Mouse (Mus musculus) neural tube, embryonic 12.5 days (tissue): ENCODE results near the gene Arnt2. TPM values are rescaled to one million over a fixed set of nuclear protein-coding genes. Genes with fewer than 3 reads are reported as not detected.

Source experiments
- ATAC-seq: fragments of 200-750 bp; cut with Nextera tagmentation; 2 replicates; pipeline ENCODE4 v1.8.0; 2017; ENCODE audit warnings: low read depth, mild to moderate bottlenecking, moderate TSS enrichment, moderate library complexity; ENCODE audit not compliant: low FRiP score
- H3K27ac ChIP-seq: fragments of 300-500 bp; sonication (generic); 2 replicates; pipeline ENCODE4 v1.5.1; 2016
- H3K27me3 ChIP-seq: fragments of 300-500 bp; sonication (generic); replicated peaks from 2 replicates; pipeline ENCODE4 v1.6.1; 2016; ENCODE audit warnings: mild to moderate bottlenecking
- H3K36me3 ChIP-seq: fragments of 300-500 bp; sonication (generic); 2 replicates; pipeline ENCODE4 v1.6.1; 2016; ENCODE audit warnings: mild to moderate bottlenecking
- H3K4me1 ChIP-seq: fragments of 300-500 bp; sonication (generic); 2 replicates; pipeline ENCODE4 v1.6.1; 2016
- H3K4me2 ChIP-seq: fragments of 300-500 bp; sonication (generic); replicated peaks from 2 replicates; pipeline ENCODE4 v1.6.1; 2016; ENCODE audit warnings: mild to moderate bottlenecking
- H3K4me3 ChIP-seq: fragments of 300-500 bp; sonication (generic); 2 replicates; pipeline ENCODE4 v1.5.1; 2016
- H3K9ac ChIP-seq: fragments of 300-500 bp; sonication (generic); 2 replicates; pipeline ENCODE4 v1.6.1; 2016; ENCODE audit warnings: mild to moderate bottlenecking
- H3K9me3 ChIP-seq: fragments of 300-500 bp; sonication (generic); 2 replicates; pipeline ENCODE4 v1.6.1; 2016; ENCODE audit warnings: mild to moderate bottlenecking
- WGBS: fragments of 180-500 bp; shearing (Covaris S2); methylation state at CpG from one replicate; pipeline ENCODE4 v1.1.7; 2016; 5-methylcytosine and 5-hydroxymethylcytosine counted together
- polyA plus RNA-seq: library from polyadenylated mRNA; unstranded; fragments of >200 nt; fragmentation: Nextera tagmentation; extraction: Ambion mirVana; gene quantifications from 2 replicates; pipeline ENCODE4 v1.2.1, GENCODE M21; 2016

Gene Arnt2
- polyA plus RNA-seq, 1 experiment from 2014 or later: 49.8 TPM

GRCm38 (mm10) chr7:84272206-84272818, 137.7 kb downstream of the Arnt2 start:
- Histone ChIP-seq H3K36me3 (peaks cover 54% of the 10 kb centered on the region), H3K9me3 (no peaks in the 10 kb centered on the region), H3K4me1 (no peaks in the 10 kb centered on the region), H3K9ac (no peak overlapping the region), H3K4me2 (no peak overlapping the region), H3K4me3 (no peak overlapping the region), H3K27me3 (no peaks in the 10 kb centered on the region), H3K27ac (no peak overlapping the region)
- WGBS: 33% methylated on average over 7 of the region's 7 CpGs
- peak; percentile 75 for ATAC-seq

DNA sequence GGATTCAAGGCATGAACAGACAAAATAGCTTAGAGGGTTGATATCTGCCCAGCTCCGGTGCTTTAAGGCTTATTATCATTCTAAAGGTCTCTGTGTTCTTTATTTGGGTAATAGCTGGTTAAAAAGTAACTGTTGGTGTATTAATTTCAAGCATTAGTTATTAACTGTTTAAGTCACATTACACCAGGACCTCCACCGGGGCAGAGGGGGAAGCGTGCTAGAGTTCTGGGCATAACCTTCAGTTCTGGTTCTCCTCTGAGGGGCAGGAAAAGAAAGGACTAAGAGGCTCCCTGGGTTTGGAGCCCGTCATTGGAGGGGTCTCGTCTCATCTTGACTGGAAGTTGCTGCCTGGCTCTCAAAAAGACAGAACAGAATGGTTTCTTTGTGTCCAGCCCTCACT, 138.5 kb downstream of the Arnt2 start:
- no peak overlapping the region for H3K4me3 ChIP-seq

GRCm38 (mm10) chr7:84263466-84263865, 146.5 kb downstream of the Arnt2 start:
- ATAC-seq: no peak
- H3K36me3 ChIP-seq: peaks cover 80% of the 10 kb centered on the region
- no peak overlapping the region for H3K4me3 ChIP-seq
- no peak overlapping the region for H3K4me2 ChIP-seq
- H3K27me3 ChIP-seq: no peaks in the 10 kb centered on the region
- H3K9ac ChIP-seq: no peak overlapping the region
- no peak overlapping the region for H3K27ac ChIP-seq
- H3K4me1 ChIP-seq: no peaks in the 10 kb centered on the region
- H3K9me3 ChIP-seq: no peaks in the 10 kb centered on the region
- 92% methylated on average over 4 of the region's 4 CpGs for WGBS

More for the DNA sequence above, 138.5 kb downstream of the Arnt2 start:
- 88% methylated on average over 5 of the region's 5 CpGs for whole genome bisulfite sequencing
- Histone ChIP-seq H3K4me1 (no peaks in the 10 kb centered on the region), H3K9me3 (no peaks in the 10 kb centered on the region), H3K36me3 (peaks cover 61% of the 10 kb centered on the region), H3K9ac (no peak overlapping the region), H3K27me3 (no peaks in the 10 kb centered on the region), H3K27ac (no peak overlapping the region), H3K4me2 (no peak overlapping the region)
- no peak for ATAC-seq

DNA sequence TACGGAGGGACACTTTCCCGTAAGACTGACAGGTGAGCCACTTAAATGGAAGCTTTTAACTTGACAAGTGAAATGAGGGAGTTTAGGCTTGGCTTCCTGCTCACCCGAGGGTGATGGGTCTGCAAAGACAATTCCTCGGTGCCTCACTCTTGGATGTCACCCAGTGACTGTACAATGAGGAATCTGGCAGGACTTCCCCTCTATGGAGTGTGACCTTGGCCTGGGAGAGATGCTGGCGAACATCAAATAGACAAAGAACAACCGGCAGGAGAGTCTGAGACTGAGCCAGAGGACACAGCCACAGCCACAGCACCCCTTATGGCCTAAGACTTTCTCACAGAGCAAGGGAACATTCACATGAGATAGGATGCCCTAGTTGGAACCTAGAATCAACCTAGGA, 148.6 kb downstream of the Arnt2 start:
- no peak overlapping the region for H3K4me3 ChIP-seq
- H3K9ac ChIP-seq: no peak overlapping the region
- 88% methylated on average over 6 of the region's 6 CpGs for WGBS
- no peaks in the 10 kb centered on the region for H3K27me3 ChIP-seq
- H3K4me1 ChIP-seq: no peaks in the 10 kb centered on the region
- H3K9me3 ChIP-seq: no peaks in the 10 kb centered on the region
- H3K27ac ChIP-seq: no peak overlapping the region
- no peak overlapping the region for H3K4me2 ChIP-seq
- peaks cover 73% of the 10 kb centered on the region for H3K36me3 ChIP-seq
- no peak for ATAC-seq

DNA sequence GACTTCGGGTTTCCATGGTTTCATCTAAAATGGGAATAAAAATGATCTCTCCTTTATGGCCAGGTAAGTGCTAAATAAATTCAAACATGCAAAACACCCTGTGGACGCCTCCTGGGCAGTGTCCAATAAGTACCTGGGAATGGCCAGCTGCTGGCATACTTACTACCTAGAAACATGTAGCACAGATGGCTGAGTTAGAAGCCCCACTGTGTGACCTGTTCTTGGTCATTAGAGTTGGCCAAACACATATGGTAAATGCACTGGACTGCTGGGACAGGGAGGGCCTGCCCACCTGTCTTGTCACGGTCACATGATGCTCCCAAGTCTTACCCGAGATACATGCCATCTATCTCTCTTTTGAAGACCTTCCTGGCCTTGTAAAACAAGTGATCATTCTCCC, 149.6 kb downstream of the Arnt2 start:
- H3K9ac ChIP-seq: no peak overlapping the region
- peaks cover 67% of the 10 kb centered on the region for H3K36me3 ChIP-seq
- 86% methylated on average over 4 of the region's 4 CpGs for WGBS
- no peaks in the 10 kb centered on the region for H3K4me1 ChIP-seq
- no peaks in the 10 kb centered on the region for H3K27me3 ChIP-seq
- no peak overlapping the region for H3K4me3 ChIP-seq
- no peak for ATAC-seq
- no peak overlapping the region for H3K4me2 ChIP-seq
- no peaks in the 10 kb centered on the region for H3K9me3 ChIP-seq
- no peak overlapping the region for H3K27ac ChIP-seq

DNA sequence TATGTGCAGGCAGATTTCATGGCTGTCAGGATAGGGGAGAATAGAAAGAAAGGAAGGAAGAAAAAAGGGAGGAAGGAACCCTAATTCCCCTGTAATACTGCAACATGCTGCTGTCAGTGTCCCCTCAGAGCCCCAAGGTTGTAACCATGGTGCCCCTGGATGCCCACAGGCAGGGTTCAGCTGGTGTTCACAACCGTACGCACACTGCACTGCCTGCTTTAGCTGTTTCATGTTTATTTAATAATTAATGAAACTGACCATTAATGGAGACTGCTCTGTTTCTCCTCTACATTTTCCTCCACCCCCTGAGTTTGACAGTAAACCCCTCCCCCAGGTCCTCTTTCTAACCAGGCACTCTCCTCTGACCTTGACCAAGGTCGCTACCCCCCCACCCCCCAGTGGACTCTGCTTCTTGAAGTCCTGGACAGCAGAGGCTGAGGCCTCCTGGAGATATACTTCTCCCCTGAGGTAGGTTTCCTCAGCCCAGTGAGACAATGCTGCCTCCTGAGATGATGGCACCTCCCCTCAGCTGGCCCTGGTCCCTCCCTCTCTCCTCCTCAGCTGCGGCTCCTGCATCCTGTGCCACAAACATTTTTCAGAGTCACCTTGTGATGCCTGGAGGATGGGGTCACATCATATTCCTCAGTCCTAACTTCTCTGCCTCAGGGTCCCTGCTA, 150.5 kb downstream of the Arnt2 start:
- peaks cover 67% of the 10 kb centered on the region for H3K36me3 ChIP-seq
- no peaks in the 10 kb centered on the region for H3K27me3 ChIP-seq
- no peak overlapping the region for H3K27ac ChIP-seq
- 81% methylated on average over 4 of the region's 4 CpGs for WGBS
- no peak overlapping the region for H3K9ac ChIP-seq
- ATAC-seq: no peak
- no peak overlapping the region for H3K4me3 ChIP-seq
- H3K4me2 ChIP-seq: no peak overlapping the region
- no peaks in the 10 kb centered on the region for H3K9me3 ChIP-seq
- H3K4me1 ChIP-seq: no peaks in the 10 kb centered on the region

DNA sequence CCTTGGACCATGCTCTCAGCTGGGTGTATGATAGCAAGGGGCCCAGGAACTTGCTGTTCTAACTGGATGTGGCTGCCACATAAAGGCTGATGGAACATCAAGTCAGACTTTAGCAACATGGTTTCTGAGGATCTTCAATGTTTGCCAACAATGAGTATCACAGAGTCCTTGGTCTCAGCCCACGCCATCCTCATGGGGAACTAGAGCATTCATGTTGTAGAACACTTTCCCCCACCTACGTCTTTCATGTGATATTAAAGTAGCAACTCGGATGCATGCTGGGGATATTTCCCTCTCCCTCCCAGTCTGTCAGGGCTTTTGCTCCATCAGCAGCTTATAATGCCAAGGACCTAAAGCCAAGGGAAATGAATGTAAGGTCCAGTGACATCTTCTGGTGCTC, 153.3 kb downstream of the Arnt2 start:
- H3K9me3 ChIP-seq: no peaks in the 10 kb centered on the region
- H3K4me3 ChIP-seq: no peak overlapping the region
- ATAC-seq: no peak
- no peaks in the 10 kb centered on the region for H3K27me3 ChIP-seq
- peaks cover 66% of the 10 kb centered on the region for H3K36me3 ChIP-seq
- H3K4me1 ChIP-seq: no peaks in the 10 kb centered on the region
- H3K9ac ChIP-seq: no peak overlapping the region
- 92% methylated on average over 3 of the region's 3 CpGs for WGBS
- H3K4me2 ChIP-seq: no peak overlapping the region
- H3K27ac ChIP-seq: no peak overlapping the region

- H3K27ac ChIP-seq: no peak overlapping the region
Measured at GRCm38 (mm10) chr7:84256245-84256644, 153.7 kb downstream of the Arnt2 start.

DNA sequence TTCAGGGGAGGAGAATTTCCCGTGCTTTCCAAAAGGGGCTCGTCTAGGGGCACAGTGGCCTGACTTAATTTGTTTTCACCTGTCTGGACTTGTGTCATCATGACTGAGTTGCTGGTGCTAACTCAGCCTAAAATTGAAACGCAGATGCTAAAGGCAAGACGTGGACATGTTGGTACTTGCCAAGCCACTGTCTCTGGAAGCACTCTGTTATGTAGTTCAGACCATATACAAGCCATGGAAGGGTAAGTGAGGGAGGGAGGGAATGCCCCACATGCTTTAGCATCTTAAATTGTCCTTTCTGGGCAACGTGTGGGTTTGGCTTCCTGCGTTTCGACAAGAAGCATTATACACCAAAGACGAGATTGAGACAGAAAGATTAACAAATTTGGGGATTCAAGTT, 155.1 kb downstream of the Arnt2 start:
- H3K27ac ChIP-seq: no peak overlapping the region
- H3K4me2 ChIP-seq: no peak overlapping the region
- no peaks in the 10 kb centered on the region for H3K9me3 ChIP-seq
- peaks cover 70% of the 10 kb centered on the region for H3K36me3 ChIP-seq
- 84% methylated on average over 8 of the region's 8 CpGs for WGBS
- H3K4me3 ChIP-seq: no peak overlapping the region
- no peak for ATAC-seq
- no peak overlapping the region for H3K9ac ChIP-seq
- H3K27me3 ChIP-seq: no peaks in the 10 kb centered on the region
- no peaks in the 10 kb centered on the region for H3K4me1 ChIP-seq

More at GRCm38 (mm10) chr7:84256245-84256644, 153.7 kb downstream of the Arnt2 start:
- no peaks in the 10 kb centered on the region for H3K27me3 ChIP-seq
- no peak for ATAC-seq
- no peaks in the 10 kb centered on the region for H3K9me3 ChIP-seq
- no peak overlapping the region for H3K4me3 ChIP-seq
- no peak overlapping the region for H3K4me2 ChIP-seq
- 59% methylated on average over 1 of the region's 1 CpGs for WGBS
- peaks cover 64% of the 10 kb centered on the region for H3K36me3 ChIP-seq
- no peak overlapping the region for H3K9ac ChIP-seq
- H3K4me1 ChIP-seq: no peaks in the 10 kb centered on the region

GRCm38 (mm10) chr7:84254311-84254710, 155.7 kb downstream of the Arnt2 start:
- Histone ChIP-seq H3K9ac (no peak overlapping the region), H3K27ac (no peak overlapping the region), H3K9me3 (no peaks in the 10 kb centered on the region), H3K36me3 (peaks cover 70% of the 10 kb centered on the region), H3K4me2 (no peak overlapping the region), H3K4me3 (no peak overlapping the region), H3K27me3 (no peaks in the 10 kb centered on the region), H3K4me1 (no peaks in the 10 kb centered on the region)
- WGBS: 75% methylated on average over 3 of the region's 3 CpGs
- no peak for ATAC-seq

DNA sequence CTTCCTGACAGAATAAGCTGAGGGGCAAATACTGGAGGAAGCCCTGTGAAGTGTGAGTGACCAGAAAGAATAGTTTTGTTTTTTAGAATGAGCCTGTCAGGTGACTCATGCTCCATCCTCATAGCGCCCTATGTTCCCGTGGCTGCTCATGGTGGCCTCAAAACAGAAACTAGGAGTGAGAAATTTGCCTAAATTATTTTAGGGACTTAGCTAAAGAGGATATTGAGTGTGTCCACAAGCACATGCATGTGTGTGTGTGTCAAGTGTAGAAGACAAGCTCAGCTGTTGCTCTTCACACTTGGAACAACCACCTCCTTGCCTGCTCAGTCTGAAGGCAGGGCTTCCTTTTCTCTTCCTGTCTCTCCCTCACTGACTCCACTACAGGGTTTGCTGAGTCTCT, 158.3 kb downstream of the Arnt2 start:
- Histone ChIP-seq H3K27me3 (no peaks in the 10 kb centered on the region), H3K4me1 (no peaks in the 10 kb centered on the region), H3K9ac (no peak overlapping the region), H3K4me2 (no peak overlapping the region), H3K27ac (no peak overlapping the region), H3K4me3 (no peak overlapping the region), H3K9me3 (no peaks in the 10 kb centered on the region), H3K36me3 (peaks cover 65% of the 10 kb centered on the region)
- 90% methylated on average over 2 of the region's 2 CpGs for WGBS
- ATAC-seq: no peak

- Histone ChIP-seq H3K27me3 (no peaks in the 10 kb centered on the region), H3K36me3 (peaks cover 61% of the 10 kb centered on the region), H3K4me2 (no peak overlapping the region), H3K4me3 (no peak overlapping the region), H3K4me1 (no peaks in the 10 kb centered on the region), H3K9ac (no peak overlapping the region), H3K9me3 (no peaks in the 10 kb centered on the region), H3K27ac (no peak overlapping the region)
- 98% methylated on average over 2 of the region's 2 CpGs for WGBS
- ATAC-seq: no peak
Measured at GRCm38 (mm10) chr7:84250736-84251135, 159.2 kb downstream of the Arnt2 start.

DNA sequence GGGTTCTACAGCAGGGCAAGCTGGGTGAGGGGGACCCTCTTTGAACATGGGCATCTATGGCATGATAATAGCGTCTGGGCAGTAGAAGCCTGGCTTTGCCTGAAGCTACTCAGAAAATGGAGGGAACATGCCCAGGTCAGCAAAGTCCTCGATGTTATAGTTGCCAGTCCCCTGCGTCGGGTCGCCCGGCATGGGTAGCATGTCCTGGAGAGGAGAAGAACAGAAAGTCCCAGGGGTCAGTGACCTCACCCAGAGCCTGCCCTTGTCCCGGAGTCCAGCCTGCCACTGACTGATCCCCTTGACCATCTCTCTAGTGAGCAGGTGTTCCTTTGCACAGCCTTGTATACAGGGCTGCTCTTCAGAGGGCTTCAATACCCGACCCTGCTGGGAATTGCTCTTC, 160.0 kb downstream of the Arnt2 start:
- no peak overlapping the region for H3K4me2 ChIP-seq
- no peak overlapping the region for H3K9ac ChIP-seq
- H3K36me3 ChIP-seq: peaks cover 55% of the 10 kb centered on the region
- no peaks in the 10 kb centered on the region for H3K4me1 ChIP-seq
- WGBS: 87% methylated on average over 8 of the region's 8 CpGs
- ATAC-seq: no peak
- no peak overlapping the region for H3K4me3 ChIP-seq
- no peaks in the 10 kb centered on the region for H3K9me3 ChIP-seq
- H3K27me3 ChIP-seq: no peaks in the 10 kb centered on the region
- H3K27ac ChIP-seq: no peak overlapping the region
